Mouse (Mus musculus) G1E (cell line): ENCODE data around the gene Irf3.

Experiments used
- CTCF ChIP-seq: IDR thresholded peaks from 2 replicates; pipeline ENCODE4 v1.5.1; 2012; ENCODE audit warnings: low read depth, low read length, inconsistent platforms, mixed read lengths
- POLR2AphosphoS5 ChIP-seq: IDR thresholded peaks from 2 replicates; pipeline ENCODE4 v1.6.1; 2012; ENCODE audit warnings: low read depth, low read length, inconsistent platforms; ENCODE audit not compliant: insufficient replicate concordance
- TAL1 ChIP-seq: conservative IDR thresholded peaks from 2 replicates; pipeline ENCODE4 v1.6.1; 2012; ENCODE audit warnings: low read depth, low read length, inconsistent platforms, mixed read lengths

GRCm38 (mm10) chr7:45015957-45016612 lies 18.6 kb downstream of the Irf3 start, which contains the start of gene Scaf1:
- TF ChIP-seq CTCF (no peak), POLR2AphosphoS5 (no peak), TAL1 (no peak)
